Mouse (Mus musculus) activated CD4-positive, CD25-positive, alpha-beta regulatory T cell (primary cell): Measurements from ENCODE around the gene Frmd7. TPM values are rescaled to one million over a fixed set of nuclear protein-coding genes. Genes with fewer than 3 reads are reported as not detected.

Experiments used
- polyA plus RNA-seq, 2 experiments: library from polyadenylated mRNA; unstranded; fragments of 100-300 nt; shearing (Covaris generic); gene quantifications; one replicate each; pipeline ENCODE4 v1.2.1; 2017

Frmd7 gene
- polyA plus RNA-seq: under 1 TPM in 1 of 2 experiments, not detected in 1; 0.41 TPM

GRCm38 (mm10) chrX:50942610-50943009 lies at the start of gene Frmd7:
Gene Frmd7, minus strand, starts transcription at chrX:50942710.

Other genes starting within 250 kb of the Frmd7 start
- 10 to 100 TPM; 44.9 to 63.7 TPM for gene Stk26, start 101.7 kb downstream of the Frmd7 start, polyA plus RNA-seq
- 10 to 100 TPM; 25.5 to 28.3 TPM for gene Rap2c, start 75.3 kb upstream of the Frmd7 start, polyA plus RNA-seq